Mouse (Mus musculus): ENCODE results near the gene Dnali1.

- TF ChIP-seq CTCF (IDR thresholded peaks at IDR 0.05; ENCODE audit: low read depth, low read length) (no peak), POLR2A (IDR thresholded peaks at IDR 0.05; ENCODE audit: borderline replicate concordance, low read depth, low read length) (no peak)
Observed at GRCm38 (mm10) chr4:125055385-125055784, 10.1 kb downstream of the Dnali1 start.

Measured in bone marrow macrophage, adult 2 months (primary cell).